Mouse (Mus musculus) thymus, adult 2 months (tissue): ENCODE data around the gene Pdss2.
"Not testable (repeated sequence)": the region's sequence is repeated elsewhere in the genome, so short reads cannot be mapped to it uniquely, and the experiment has no call there.

Source experiments
- CTCF ChIP-seq: fragments of 200-500 bp; IDR thresholded peaks from 2 replicates; pipeline ENCODE4 v1.5.1; 2012; ENCODE audit warnings: mild to moderate bottlenecking, control low read depth, low read length, moderate library complexity, borderline replicate concordance; ENCODE audit not compliant: control insufficient read depth, poor library complexity, insufficient read depth; ENCODE audit errors: extremely low read depth
- POLR2A ChIP-seq: fragments of 200-500 bp; IDR thresholded peaks from 2 replicates; pipeline ENCODE4 v1.6.1; 2012; ENCODE audit warnings: mild to moderate bottlenecking, low read length, control low read depth, moderate library complexity; ENCODE audit not compliant: control insufficient read depth, poor library complexity, insufficient read depth; ENCODE audit errors: extremely low read depth

DNA sequence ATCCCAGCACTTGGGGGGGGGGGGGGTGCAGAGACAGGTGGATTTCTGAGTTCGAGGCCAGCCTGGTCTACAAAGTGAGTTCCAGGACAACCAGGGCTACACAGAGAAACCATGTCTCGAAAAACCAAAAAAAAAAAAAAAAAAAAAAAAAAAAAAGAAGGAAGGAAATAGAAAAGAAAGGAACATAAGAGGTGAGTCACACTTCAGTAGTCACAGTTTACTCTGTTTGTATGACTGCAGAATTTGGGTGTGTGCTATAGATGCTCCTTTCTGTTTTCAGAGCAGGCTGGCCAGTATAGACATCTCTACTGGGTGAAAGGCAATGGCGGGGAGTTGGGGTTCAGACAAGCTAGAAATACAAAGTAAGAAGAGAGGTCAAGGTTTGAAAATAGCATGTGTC lies 189.9 kb downstream of the Pdss2 start:
- TF ChIP-seq CTCF, POLR2A: not testable (repeated sequence)
